Mouse (Mus musculus): ENCODE measurements around the gene Scml4.

GRCm38 (mm10) chr10:42912056-42912455 lies 51.9 kb downstream of the Scml4 start:
- no peak for TF ChIP-seq CTCF (IDR thresholded peaks at IDR 0.05; ENCODE audit: extremely low read depth, insufficient read depth, low read length)
- TF ChIP-seq POLR2A (IDR thresholded peaks at IDR 0.05; ENCODE audit: extremely low read depth, insufficient read depth, low read length) = no peak

All from cortical plate, adult 2 months (tissue).